Mouse (Mus musculus) midbrain, embryonic 12.5 days (tissue): ENCODE results near the gene Ccdc78. TPM values are rescaled to one million over a fixed set of nuclear protein-coding genes. Genes with fewer than 3 reads are reported as not detected.

Source experiments
- ATAC-seq: fragments of 200-750 bp; cut with Nextera tagmentation; 2 replicates; pipeline ENCODE4 v1.8.0; 2017; ENCODE audit warnings: low read depth, moderate TSS enrichment, moderate library complexity; ENCODE audit not compliant: low FRiP score
- H3K27ac ChIP-seq: fragments of 300-500 bp; sonication (generic); replicated peaks from 2 replicates; pipeline ENCODE4 v1.5.1; 2016; ENCODE audit warnings: mild to moderate bottlenecking
- H3K27me3 ChIP-seq: fragments of 300-500 bp; sonication (generic); 2 replicates; pipeline ENCODE4 v1.6.1; 2016; ENCODE audit warnings: mild to moderate bottlenecking
- H3K36me3 ChIP-seq: fragments of 300-500 bp; sonication (generic); 2 replicates; pipeline ENCODE4 v1.6.1; 2016
- H3K4me1 ChIP-seq: fragments of 300-500 bp; sonication (generic); 2 replicates; pipeline ENCODE4 v1.6.1; 2016
- H3K4me2 ChIP-seq: fragments of 300-500 bp; sonication (generic); replicated peaks from 2 replicates; pipeline ENCODE4 v1.6.1; 2016; ENCODE audit warnings: mild to moderate bottlenecking, moderate library complexity
- H3K4me3 ChIP-seq: fragments of 300-500 bp; sonication (generic); 2 replicates; pipeline ENCODE4 v1.5.1; 2016; ENCODE audit warnings: mild to moderate bottlenecking
- H3K9ac ChIP-seq: fragments of 300-500 bp; sonication (generic); replicated peaks from 2 replicates; pipeline ENCODE4 v1.6.1; 2016; ENCODE audit warnings: mild to moderate bottlenecking, moderate library complexity
- H3K9me3 ChIP-seq: fragments of 300-500 bp; sonication (generic); 2 replicates; pipeline ENCODE4 v1.6.1; 2016; ENCODE audit warnings: mild to moderate bottlenecking
- WGBS: fragments of 180-500 bp; shearing (Covaris S2); methylation state at CpG from one replicate; pipeline ENCODE4 v1.1.7; 2016; 5-methylcytosine and 5-hydroxymethylcytosine counted together
- polyA plus RNA-seq: library from polyadenylated mRNA; unstranded; fragments of >200 nt; fragmentation: Nextera tagmentation; extraction: Ambion mirVana; gene quantifications from 2 replicates; pipeline ENCODE4 v1.2.1, GENCODE M21; 2016

Gene Ccdc78
- polyA plus RNA-seq, 1 experiment from 2014 or later, result 0.40 TPM

GRCm38 (mm10) chr17:25757691-25758090 is 28.7 kb upstream of the Ccdc78 start:
- 83% methylated on average over 3 of the region's 3 CpGs for WGBS
- Histone ChIP-seq H3K36me3 (no peaks in the 10 kb centered on the region), H3K9me3 (no peaks in the 10 kb centered on the region), H3K4me1 (no peaks in the 10 kb centered on the region), H3K9ac (no peak overlapping the region), H3K4me3 (no peak overlapping the region), H3K27me3 (peaks cover 39% of the 10 kb centered on the region), H3K4me2 (no peak overlapping the region), H3K27ac (no peak overlapping the region)
- no peak for ATAC-seq

DNA sequence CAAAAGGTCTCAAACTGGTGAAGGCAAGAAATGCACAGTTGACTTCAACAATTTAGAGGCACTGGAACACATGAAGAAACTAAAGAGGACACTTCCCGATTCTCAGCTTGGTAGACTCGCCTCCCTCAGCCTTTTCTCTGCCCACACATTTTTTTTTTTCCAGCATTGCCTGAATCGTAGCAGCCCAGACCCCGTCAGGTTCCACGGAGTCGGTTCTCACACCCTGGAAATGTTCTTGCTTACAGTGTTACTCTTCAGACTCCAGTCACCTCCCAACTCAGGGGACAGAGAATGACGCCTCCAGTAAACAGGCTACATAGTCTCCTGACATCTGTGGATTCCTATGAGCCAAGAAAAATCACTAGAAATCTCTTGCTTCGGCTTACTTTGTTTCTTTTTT is 26.2 kb upstream of the Ccdc78 start:
- Histone ChIP-seq H3K4me3 (no peak overlapping the region), H3K27me3 (peaks cover 43% of the 10 kb centered on the region), H3K27ac (no peak overlapping the region), H3K4me1 (no peaks in the 10 kb centered on the region), H3K9me3 (no peaks in the 10 kb centered on the region), H3K4me2 (no peak overlapping the region), H3K9ac (no peak overlapping the region), H3K36me3 (no peaks in the 10 kb centered on the region)
- WGBS, result 82% methylated on average over 8 of the region's 8 CpGs
- no peak for ATAC-seq

DNA sequence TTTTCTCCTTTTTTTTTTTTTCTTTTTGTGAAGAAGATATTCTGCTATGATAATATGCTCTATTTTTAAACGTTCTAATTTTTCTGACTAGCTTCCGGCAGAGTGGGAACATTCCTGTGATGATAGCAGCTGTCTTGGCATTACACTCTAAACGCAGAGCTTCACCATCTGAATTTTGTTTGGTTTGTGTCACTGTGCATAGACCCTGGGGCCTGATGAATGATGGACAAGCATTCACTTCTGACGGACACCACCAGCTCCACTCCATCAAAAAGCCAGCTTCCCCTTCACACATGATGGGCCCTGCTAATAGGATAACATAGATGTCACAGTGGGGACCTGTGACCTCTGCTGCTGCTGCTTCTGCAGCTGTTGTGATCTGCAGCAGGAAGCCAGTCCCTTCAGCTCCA is 24.8 kb upstream of the Ccdc78 start:
- Histone ChIP-seq H3K27me3 (peaks cover 49% of the 10 kb centered on the region), H3K4me2 (no peak overlapping the region), H3K36me3 (no peaks in the 10 kb centered on the region), H3K9ac (no peak overlapping the region), H3K9me3 (no peaks in the 10 kb centered on the region), H3K4me3 (no peak overlapping the region), H3K4me1 (peaks cover 6% of the 10 kb centered on the region; the same call in 1 of the 2 replicates), H3K27ac (no peak overlapping the region)
- ATAC-seq, result no peak
- 37% methylated on average over 4 of the region's 4 CpGs for WGBS

- WGBS, result 30% methylated on average over 3 of the region's 3 CpGs
- Histone ChIP-seq H3K9ac (no peak overlapping the region), H3K4me2 (no peak overlapping the region), H3K4me1 (peaks cover 6% of the 10 kb centered on the region; the same call in 1 of the 2 replicates), H3K4me3 (no peak overlapping the region), H3K9me3 (no peaks in the 10 kb centered on the region), H3K27me3 (peaks cover 50% of the 10 kb centered on the region), H3K36me3 (no peaks in the 10 kb centered on the region), H3K27ac (no peak overlapping the region)
- no peak for ATAC-seq
Measured at GRCm38 (mm10) chr17:25762591-25762990, 23.8 kb upstream of the Ccdc78 start.

DNA sequence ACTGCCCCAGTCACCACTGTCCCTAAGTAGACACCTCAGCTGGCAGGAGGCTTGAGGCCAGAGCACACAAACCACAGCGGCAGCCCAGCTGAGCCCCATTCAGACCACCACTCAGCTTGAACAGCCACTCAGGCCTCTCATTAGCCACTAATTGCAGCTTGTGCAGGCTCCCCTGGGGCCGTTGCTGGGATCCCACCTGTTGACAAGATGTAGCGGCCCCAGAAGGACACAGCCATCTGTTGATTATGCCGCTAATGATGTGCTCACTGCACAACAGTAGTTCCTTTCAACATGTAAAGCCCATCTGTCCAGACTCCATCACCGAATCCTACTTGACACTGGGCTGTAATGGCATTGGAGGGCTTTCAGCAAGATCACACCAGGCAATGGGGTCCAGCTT is 20.5 kb upstream of the Ccdc78 start:
- Histone ChIP-seq H3K4me3 (no peak overlapping the region), H3K4me2 (no peak overlapping the region), H3K27ac (no peak overlapping the region), H3K9ac (no peak overlapping the region), H3K4me1 (peaks cover 6% of the 10 kb centered on the region; the same call in 1 of the 2 replicates), H3K9me3 (no peaks in the 10 kb centered on the region), H3K27me3 (peaks cover 47% of the 10 kb centered on the region), H3K36me3 (no peaks in the 10 kb centered on the region)
- peak; percentile 44; the same call in 1 of the 2 replicates for ATAC-seq
- 54% methylated on average over 5 of the region's 5 CpGs for WGBS

DNA sequence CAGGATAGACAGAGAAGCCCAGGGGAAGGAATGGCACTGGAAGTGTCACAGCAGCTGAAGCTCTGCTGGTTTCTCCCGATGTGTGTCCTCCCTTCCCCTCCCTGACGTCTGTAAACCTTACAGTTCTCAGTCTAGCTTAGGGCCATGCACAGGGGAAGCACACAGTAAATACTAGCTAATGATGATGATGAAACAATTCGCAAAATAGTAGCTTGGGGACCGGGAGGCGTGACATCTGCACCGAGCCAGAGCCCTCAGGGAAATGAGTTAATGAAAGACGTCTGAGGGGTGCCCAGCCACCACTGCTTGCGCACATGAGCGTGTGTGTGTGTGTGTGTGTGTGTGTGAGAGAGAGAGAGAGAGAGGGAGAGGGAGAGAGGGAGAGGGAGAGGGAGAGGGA is 17.0 kb upstream of the Ccdc78 start:
- peaks cover 47% of the 10 kb centered on the region for H3K27me3 ChIP-seq
- H3K4me1 ChIP-seq, result peaks cover 11% of the 10 kb centered on the region
- no peak for ATAC-seq
- WGBS, result 73% methylated on average over 9 of the region's 9 CpGs
- no peaks in the 10 kb centered on the region for H3K36me3 ChIP-seq
- H3K4me2 ChIP-seq, result no peak overlapping the region
- H3K4me3 ChIP-seq, result no peak overlapping the region
- H3K9me3 ChIP-seq, result no peaks in the 10 kb centered on the region
- H3K27ac ChIP-seq, result no peak overlapping the region
- no peak overlapping the region for H3K9ac ChIP-seq

GRCm38 (mm10) chr17:25773549-25774120 is 12.7 kb upstream of the Ccdc78 start, which contains the start of gene Narfl:
Narfl (plus strand) TSS chr17:25773776.
- no peak within 1 kb of the TSS for H3K27ac ChIP-seq
- H3K4me3 ChIP-seq, result peak within 1 kb of the TSS; percentile 71
- WGBS, result under 1% methylated on average over 37 of the region's 37 CpGs
- ATAC-seq, result peak; percentile 89
- peaks cover 19% of the 10 kb centered on the region for H3K27me3 ChIP-seq
- no peaks in the 10 kb centered on the region for H3K9me3 ChIP-seq
- H3K36me3 ChIP-seq, result 0 out of 2 replicates have a peak, but pooled peaks cover 10% of the 10 kb centered on the region
- H3K9ac ChIP-seq, result peak within 1 kb of the TSS; percentile 81
- H3K4me2 ChIP-seq, result peak within 1 kb of the TSS; percentile 84
- peaks cover 10% of the 10 kb centered on the region for H3K4me1 ChIP-seq

DNA sequence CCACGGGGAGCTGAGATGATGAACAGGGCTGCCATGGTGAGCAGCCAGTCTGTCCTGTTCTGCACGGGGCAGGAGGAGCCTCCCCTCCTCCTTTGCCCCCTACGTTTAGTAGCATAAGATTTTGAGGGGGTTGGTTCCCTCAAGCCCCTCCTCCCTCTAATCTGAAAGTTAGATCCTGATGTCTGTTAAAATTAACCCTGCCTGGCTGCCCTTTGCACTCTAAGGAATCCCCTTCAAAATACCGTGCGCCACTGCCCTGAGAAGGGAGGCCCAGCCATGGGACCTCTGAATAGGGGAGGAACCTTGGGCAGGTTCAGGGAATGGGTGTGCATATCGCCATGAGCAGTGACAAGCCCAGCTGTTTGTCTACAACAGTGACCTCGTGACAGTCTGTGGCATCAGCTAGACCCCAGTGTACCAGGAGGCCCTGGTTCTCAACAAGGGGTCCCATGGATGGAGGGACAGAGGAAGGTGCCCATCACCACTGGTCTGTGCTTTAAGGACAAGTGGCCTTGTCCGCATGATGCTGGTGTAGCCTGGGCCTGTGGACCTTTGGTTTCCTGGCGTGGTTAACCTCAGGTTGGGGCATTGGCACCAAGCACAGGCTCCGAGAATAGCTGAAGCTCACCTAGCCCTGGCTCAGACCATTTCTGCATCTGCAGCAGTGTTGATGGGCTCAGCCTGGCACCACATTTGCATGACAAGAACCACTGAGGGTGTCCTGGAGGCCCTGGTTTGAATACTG is 10.9 kb upstream of the Ccdc78 start:
- H3K27ac ChIP-seq, result no peak overlapping the region
- H3K36me3 ChIP-seq, result peaks cover 19% of the 10 kb centered on the region
- WGBS, result 80% methylated on average over 10 of the region's 10 CpGs
- H3K4me1 ChIP-seq, result peaks cover 10% of the 10 kb centered on the region
- peaks cover 5% of the 10 kb centered on the region; the same call in 1 of the 2 replicates for H3K27me3 ChIP-seq
- no peak overlapping the region for H3K9ac ChIP-seq
- no peak for ATAC-seq
- H3K4me3 ChIP-seq, result no peak overlapping the region
- no peak overlapping the region for H3K4me2 ChIP-seq
- no peaks in the 10 kb centered on the region for H3K9me3 ChIP-seq

DNA sequence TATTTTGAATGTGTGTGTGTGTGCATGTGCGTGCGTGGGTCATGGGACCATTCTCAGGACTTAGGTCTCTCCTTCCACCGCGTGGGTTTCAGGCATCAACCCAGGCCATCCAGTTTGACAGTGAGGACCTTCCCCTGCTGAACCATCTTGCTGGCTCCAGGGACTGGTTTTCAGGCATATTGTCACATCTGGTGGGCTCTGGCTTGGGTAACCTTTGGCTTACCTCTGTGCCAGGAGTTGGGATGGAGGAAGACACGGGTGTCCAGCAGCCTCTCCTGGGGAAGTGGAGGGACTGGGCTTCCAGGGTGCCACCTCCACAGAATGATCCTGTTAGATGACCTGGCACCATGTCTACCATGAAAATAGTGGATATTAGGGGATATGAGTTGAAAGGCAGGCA is 8.4 kb upstream of the Ccdc78 start:
- H3K36me3 ChIP-seq, result peaks cover 44% of the 10 kb centered on the region

DNA sequence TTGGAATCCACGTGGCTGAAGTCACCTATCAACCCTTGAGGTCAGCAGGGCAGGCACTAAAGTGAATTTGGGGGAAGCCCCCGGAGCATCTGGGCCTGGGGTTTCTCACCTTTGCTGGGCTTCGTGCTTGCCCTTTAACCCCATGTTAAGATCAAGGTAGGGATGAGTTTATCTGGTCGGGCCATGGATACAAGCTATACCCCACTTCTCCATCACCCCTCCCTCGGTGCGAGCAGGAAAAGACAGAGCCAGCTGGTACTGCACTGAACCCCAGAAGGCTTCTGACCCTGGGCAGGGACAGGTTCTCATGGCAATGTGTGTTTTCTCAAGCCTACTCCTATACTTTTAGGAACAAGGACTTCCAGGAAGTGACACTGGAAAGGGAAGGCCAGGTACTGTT is 5.0 kb upstream of the Ccdc78 start:
- no peaks in the 10 kb centered on the region for H3K9me3 ChIP-seq
- H3K9ac ChIP-seq, result no peak overlapping the region
- H3K27me3 ChIP-seq, result no peaks in the 10 kb centered on the region
- H3K27ac ChIP-seq, result no peak overlapping the region
- WGBS, result 97% methylated on average over 6 of the region's 6 CpGs
- no peak for ATAC-seq
- H3K4me1 ChIP-seq, result peaks cover 24% of the 10 kb centered on the region
- peaks cover 55% of the 10 kb centered on the region for H3K36me3 ChIP-seq
- H3K4me2 ChIP-seq, result no peak overlapping the region
- no peak overlapping the region for H3K4me3 ChIP-seq

More for the DNA sequence above, 8.4 kb upstream of the Ccdc78 start:
- no peak overlapping the region for H3K4me3 ChIP-seq
- H3K27ac ChIP-seq, result no peak overlapping the region
- H3K27me3 ChIP-seq, result no peaks in the 10 kb centered on the region
- peaks cover 11% of the 10 kb centered on the region for H3K4me1 ChIP-seq
- no peak overlapping the region for H3K9ac ChIP-seq
- H3K9me3 ChIP-seq, result no peaks in the 10 kb centered on the region
- no peak overlapping the region for H3K4me2 ChIP-seq
- 95% methylated on average over 5 of the region's 5 CpGs for WGBS
- ATAC-seq, result no peak

DNA sequence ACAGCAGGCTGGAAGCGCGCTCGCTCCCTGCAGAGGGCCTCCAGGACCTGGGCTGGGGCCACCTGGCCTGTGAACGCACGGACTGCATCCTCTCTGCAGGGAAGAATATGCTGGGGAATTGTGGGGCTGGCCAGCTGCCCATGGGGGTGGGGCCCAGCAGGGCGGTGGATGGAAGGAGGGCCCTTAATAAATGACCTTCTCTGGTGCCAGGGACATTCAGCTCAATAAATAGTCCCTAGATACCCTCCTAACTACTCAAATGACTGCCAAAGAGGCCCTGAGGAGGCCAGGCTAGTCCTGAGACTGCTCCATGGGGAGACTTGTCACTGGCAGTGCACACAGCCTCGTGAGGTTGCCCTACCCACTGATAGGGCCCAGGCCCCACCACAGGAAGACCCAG is 3.3 kb upstream of the Ccdc78 start:
- peak overlapping the region; percentile 68 for H3K4me2 ChIP-seq
- H3K9ac ChIP-seq, result 0 out of 2 replicates have a peak overlapping the region, but pooled peaks have one; percentile 78
- H3K27ac ChIP-seq, result no peak overlapping the region
- H3K4me3 ChIP-seq, result no peak overlapping the region
- no peaks in the 10 kb centered on the region for H3K27me3 ChIP-seq
- H3K9me3 ChIP-seq, result no peaks in the 10 kb centered on the region
- H3K36me3 ChIP-seq, result peaks cover 53% of the 10 kb centered on the region
- H3K4me1 ChIP-seq, result peaks cover 24% of the 10 kb centered on the region
- ATAC-seq, result no peak
- WGBS, result 88% methylated on average over 7 of the region's 7 CpGs

DNA sequence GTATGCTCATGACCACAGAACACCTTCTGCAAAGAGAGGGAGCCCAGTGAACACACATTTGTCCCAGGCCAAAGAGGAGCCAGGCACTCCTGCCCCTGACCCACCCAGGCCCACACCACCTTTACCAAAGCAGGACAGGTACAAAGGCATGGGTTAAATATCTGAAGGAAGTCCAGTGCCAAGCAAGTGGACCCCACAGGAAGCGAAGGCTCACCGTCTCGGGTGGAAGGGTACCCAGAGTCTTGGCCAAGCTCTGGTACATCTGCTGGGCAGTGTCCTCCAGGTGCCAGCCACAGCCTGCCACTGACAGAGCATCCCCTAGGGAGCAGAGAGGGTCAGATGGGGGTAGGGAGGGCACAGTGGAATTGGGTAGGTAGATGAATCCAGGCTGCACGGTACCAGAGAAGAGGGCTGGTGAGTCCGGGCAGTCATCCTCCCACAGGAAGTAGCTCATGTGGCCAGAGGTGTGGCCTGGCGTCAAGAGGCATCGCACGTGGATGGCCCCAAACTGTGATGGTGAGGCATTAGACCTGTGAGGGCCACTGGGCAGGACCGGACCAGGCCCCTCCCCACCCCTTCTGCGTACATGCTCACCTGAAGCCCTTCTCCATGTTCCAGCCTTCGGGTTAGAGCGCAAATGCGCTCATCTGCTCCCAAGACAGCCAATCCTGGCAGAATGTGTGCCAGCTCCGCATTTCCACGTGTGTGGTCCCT is 2.4 kb upstream of the Ccdc78 start:
- ATAC-seq, result no peak
- Histone ChIP-seq H3K27ac (no peak overlapping the region), H3K4me1 (peaks cover 24% of the 10 kb centered on the region), H3K9ac (peak overlapping the region; percentile 78), H3K4me2 (peak overlapping the region; percentile 68), H3K9me3 (no peaks in the 10 kb centered on the region), H3K27me3 (no peaks in the 10 kb centered on the region), H3K36me3 (peaks cover 59% of the 10 kb centered on the region), H3K4me3 (peak overlapping the region; percentile 60)
- 85% methylated on average over 15 of the region's 15 CpGs for WGBS
